Mouse (Mus musculus) brain, adult 10 weeks (tissue): ENCODE measurements around the gene Pak2. TPM values are rescaled to one million over a fixed set of nuclear protein-coding genes. Genes with fewer than 3 reads are reported as not detected.

ENCODE experiments used
- polyA plus RNA-seq: library from polyadenylated mRNA; stranded (reverse); fragments of 350-450 nt; fragmentation: Illumina TruSeq; extraction: RNeasy Lipid Tissue Mini Kit (QIAGEN cat#74804); gene quantifications from one replicate; pipeline ENCODE4 v1.2.3, GENCODE M21; 2015; ENCODE audit warnings: low read depth, low replicate concordance

The Pak2 gene
- 21.2 TPM for polyA plus RNA-seq

GRCm38 (mm10) chr16:32078991-32079511 is at the start of gene Pak2:
Gene Pak2, minus strand, starts transcription at chr16:32079342.

GRCm38 (mm10) chr16:32099638-32100150 is 20.6 kb upstream of the Pak2 start, which contains the start of the genes Pigx and Cep19:
Gene Pigx, minus strand, starts transcription at chr16:32099740.
Gene Cep19, plus strand, starts transcription at chr16:32099800.

GRCm38 (mm10) chr16:32002509-32003477 is 76.3 kb downstream of the Pak2 start, which contains the start of gene Senp5:
Gene Senp5, minus strand, starts transcription at chr16:32003287.

Other genes with a start within 250 kb of the Pak2 start
- 0.58 TPM for gene Meltf, start 200.5 kb downstream of the Pak2 start, polyA plus RNA-seq
- 20.3 TPM for gene Pigz, start 145.5 kb downstream of the Pak2 start, polyA plus RNA-seq
- 48.2 TPM for gene 0610012G03Rik, start 130.8 kb downstream of the Pak2 start, polyA plus RNA-seq
- 63.4 TPM for gene Ncbp2, start 130.8 kb downstream of the Pak2 start, polyA plus RNA-seq
- gene Senp5, start 76.1 kb downstream of the Pak2 start, polyA plus RNA-seq = 31.2 TPM
- 36.6 TPM for gene Pigx, start 20.4 kb upstream of the Pak2 start, polyA plus RNA-seq
- 96.5 TPM for gene Cep19, start 20.5 kb upstream of the Pak2 start, polyA plus RNA-seq
- 5.6 TPM for gene Nrros, start 86.3 kb upstream of the Pak2 start, polyA plus RNA-seq
- not detected for gene Bex6, start 100.5 kb upstream of the Pak2 start, polyA plus RNA-seq
- gene Fbxo45, start 167.8 kb upstream of the Pak2 start, polyA plus RNA-seq = 34.5 TPM
- 18.7 TPM for gene Wdr53, start 167.9 kb upstream of the Pak2 start, polyA plus RNA-seq
- not detected for gene Smco1, start 192.1 kb upstream of the Pak2 start, polyA plus RNA-seq
- 25.9 TPM for gene Rnf168, start 198.1 kb upstream of the Pak2 start, polyA plus RNA-seq